Mouse (Mus musculus) brown adipose tissue, adult 24 weeks (tissue): Measurements from ENCODE around the gene Slc30a6. TPM values are rescaled to one million over a fixed set of nuclear protein-coding genes. Genes with fewer than 3 reads are reported as not detected.
A peak's percentile ranks its signal among the peaks of the same experiment; 100 is the strongest.

Source experiments
- H3K27ac ChIP-seq: fragments of 200-500 bp; replicated peaks from 2 replicates; pipeline ENCODE4 v1.5.1; 2012; ENCODE audit warnings: low read depth, mild to moderate bottlenecking, low read length
- H3K4me1 ChIP-seq: fragments of 200-500 bp; 2 replicates; pipeline ENCODE4 v1.6.1; 2012; ENCODE audit warnings: low read length, mixed read lengths; ENCODE audit not compliant: control insufficient read depth, insufficient read depth, insufficient read length
- H3K4me3 ChIP-seq: fragments of 200-500 bp; 2 replicates; pipeline ENCODE4 v1.5.1; 2012; ENCODE audit warnings: low read depth, mild to moderate bottlenecking, low read length, moderate library complexity; ENCODE audit not compliant: insufficient read depth
- polyA plus RNA-seq: library from polyadenylated mRNA; stranded (reverse); fragments of >200 nt; gene quantifications from 2 replicates; pipeline ENCODE4 v1.2.4, GENCODE M21; 2012; ENCODE audit not compliant: missing spikeins, insufficient read depth, insufficient read length

Gene Slc30a6
- polyA plus RNA-seq, 1 experiment: 12.0 TPM

- H3K4me1 ChIP-seq: no peaks in the 10 kb centered on the region
- no peak overlapping the region for H3K27ac ChIP-seq
- no peak overlapping the region for H3K4me3 ChIP-seq
Observed at GRCm38 (mm10) chr17:74420656-74421055, 25.2 kb downstream of the Slc30a6 start.

GRCm38 (mm10) chr17:74424401-74425005 lies 29.1 kb downstream of the Slc30a6 start:
- H3K4me1 ChIP-seq: no peaks in the 10 kb centered on the region
- no peak overlapping the region for H3K4me3 ChIP-seq

GRCm38 (mm10) chr17:74430074-74430473 lies 34.7 kb downstream of the Slc30a6 start:
- Histone ChIP-seq H3K4me3 (no peak overlapping the region), H3K27ac (no peak overlapping the region), H3K4me1 (no peaks in the 10 kb centered on the region)

More at GRCm38 (mm10) chr17:74424401-74425005, 29.1 kb downstream of the Slc30a6 start:
- H3K27ac ChIP-seq: no peak overlapping the region

GRCm38 (mm10) chr17:74431481-74431880 lies 36.1 kb downstream of the Slc30a6 start:
- Histone ChIP-seq H3K27ac (peak overlapping the region; percentile 48; the same call in 1 of the 2 replicates), H3K4me1 (no peaks in the 10 kb centered on the region), H3K4me3 (no peak overlapping the region)

- Histone ChIP-seq H3K4me3 (no peak overlapping the region), H3K4me1 (no peaks in the 10 kb centered on the region), H3K27ac (no peak overlapping the region)
Observed at GRCm38 (mm10) chr17:74432631-74433030, 37.2 kb downstream of the Slc30a6 start.

- Histone ChIP-seq H3K4me1 (no peaks in the 10 kb centered on the region), H3K4me3 (no peak overlapping the region), H3K27ac (no peak overlapping the region)
Observed at GRCm38 (mm10) chr17:74437762-74438161, 42.4 kb downstream of the Slc30a6 start.

- Histone ChIP-seq H3K27ac (no peak overlapping the region), H3K4me1 (no peaks in the 10 kb centered on the region)
Observed at GRCm38 (mm10) chr17:74440486-74440885, 45.1 kb downstream of the Slc30a6 start.

GRCm38 (mm10) chr17:74449776-74450175 lies 54.4 kb downstream of the Slc30a6 start:
- Histone ChIP-seq H3K4me3 (no peak overlapping the region), H3K4me1 (no peaks in the 10 kb centered on the region)

More at GRCm38 (mm10) chr17:74440486-74440885, 45.1 kb downstream of the Slc30a6 start:
- no peak overlapping the region for H3K4me3 ChIP-seq

GRCm38 (mm10) chr17:74453928-74454327 lies 58.5 kb downstream of the Slc30a6 start:
- no peak overlapping the region for H3K27ac ChIP-seq
- H3K4me1 ChIP-seq: no peaks in the 10 kb centered on the region
- H3K4me3 ChIP-seq: no peak overlapping the region

More at GRCm38 (mm10) chr17:74449776-74450175, 54.4 kb downstream of the Slc30a6 start:
- no peak overlapping the region for H3K27ac ChIP-seq

- Histone ChIP-seq H3K4me3 (no peak overlapping the region), H3K4me1 (no peaks in the 10 kb centered on the region), H3K27ac (no peak overlapping the region)
Observed at GRCm38 (mm10) chr17:74454660-74455059, 59.3 kb downstream of the Slc30a6 start.

- Histone ChIP-seq H3K4me3 (no peak overlapping the region), H3K27ac (no peak overlapping the region), H3K4me1 (no peaks in the 10 kb centered on the region)
Observed at GRCm38 (mm10) chr17:74455426-74455825, 60.0 kb downstream of the Slc30a6 start.

GRCm38 (mm10) chr17:74456825-74457224 lies 61.4 kb downstream of the Slc30a6 start:
- Histone ChIP-seq H3K27ac (no peak overlapping the region), H3K4me3 (no peak overlapping the region), H3K4me1 (no peaks in the 10 kb centered on the region)

GRCm38 (mm10) chr17:74457972-74458677 lies 62.7 kb downstream of the Slc30a6 start:
- Histone ChIP-seq H3K4me3 (peak overlapping the region; percentile 40), H3K27ac (peak overlapping the region; percentile 40), H3K4me1 (no peaks in the 10 kb centered on the region)

- H3K4me1 ChIP-seq: no peaks in the 10 kb centered on the region
- H3K27ac ChIP-seq: peak within 1 kb of the TSS; percentile 40
- H3K4me3 ChIP-seq: peak within 1 kb of the TSS; percentile 40
Observed at GRCm38 (mm10) chr17:74458711-74459408, 63.5 kb downstream of the Slc30a6 start, which contains the start of gene Nlrc4. TSS of gene Nlrc4 (minus strand) at chr17:74459142.

- no peaks in the 10 kb centered on the region for H3K4me1 ChIP-seq
- H3K27ac ChIP-seq: no peak overlapping the region
- no peak overlapping the region for H3K4me3 ChIP-seq
Observed at GRCm38 (mm10) chr17:74463510-74463909, 68.1 kb downstream of the Slc30a6 start.
